Mouse (Mus musculus) left cerebral cortex, adult 2 months (tissue): ENCODE measurements around the gene Fam163b. TPM values are rescaled to one million over a fixed set of nuclear protein-coding genes. Genes with fewer than 3 reads are reported as not detected.

ENCODE experiments used
- DNase-seq, 2 experiments: peaks; one replicate each; pipeline ENCODE4 v3.0.0; 2021 to 2022; ENCODE audit warnings: low spot score in 2 of 2, mixed read lengths in 1 of 2; ENCODE audit errors: extremely low spot score in 1 of 2
- H3K27ac ChIP-seq: fragments of 200-600 bp; 2 replicates; pipeline ENCODE4 v1.8.1; 2022
- H3K4me3 ChIP-seq: fragments of 200-600 bp; 2 replicates; pipeline ENCODE4 v1.8.1; 2022
- CTCF ChIP-seq: fragments of 200-600 bp; IDR thresholded peaks from 2 replicates; pipeline ENCODE4 v1.8.1; 2022; ENCODE audit warnings: antibody characterized with exemption, mild to moderate bottlenecking, moderate library complexity
- intact Hi-C: fragments of 180-260 bp; cut with DNase I; formaldehyde crosslinking; loops from one replicate; pipeline ENCODE4 v1.15.1; 2025
- total RNA-seq, 2 experiments: library from RNA; stranded (reverse); gene quantifications; 2 replicates each; pipeline ENCODE4 v1.2.3; 2021

Fam163b gene
- total RNA-seq, 2 experiments from 2014 or later: 103 to 109 TPM

DNA sequence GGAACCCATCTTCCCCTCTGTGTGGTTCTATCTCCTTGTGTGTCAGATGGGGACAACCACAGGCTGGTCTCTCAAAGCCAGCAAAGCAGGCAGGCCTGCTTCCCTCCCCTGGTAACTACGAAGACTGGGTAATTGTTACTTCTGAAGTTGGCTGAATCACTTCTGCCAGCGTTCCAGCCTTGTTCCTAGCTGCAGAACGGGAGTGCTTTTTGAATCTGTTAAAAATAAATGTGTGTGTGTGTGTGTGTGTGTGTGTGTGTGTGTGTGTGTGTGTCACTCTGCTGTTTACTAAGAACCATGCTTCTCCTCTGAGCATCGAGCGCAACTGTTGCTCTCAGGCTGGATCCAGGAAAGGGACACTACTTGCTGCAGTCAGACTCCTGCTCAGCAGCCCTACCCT lies 21.6 kb upstream of the Fam163b start:
- H3K27ac ChIP-seq: no peak overlapping the region
- no peak for TF ChIP-seq CTCF
- DNase-seq: peak in 1 of 2 experiments; percentile 47
- no peak overlapping the region for H3K4me3 ChIP-seq
- intact Hi-C loops: loop anchor here (2.0 kb wide), 1 partner anchor 69 kb away; no protein-coding TSS in a partner anchor

GRCm38 (mm10) chr2:27162656-27163055 lies 20.4 kb upstream of the Fam163b start:
- Histone ChIP-seq H3K27ac (no peak overlapping the region), H3K4me3 (no peak overlapping the region)
- intact Hi-C loops: no loop called here
- no peak for DNase-seq
- no peak for TF ChIP-seq CTCF

DNA sequence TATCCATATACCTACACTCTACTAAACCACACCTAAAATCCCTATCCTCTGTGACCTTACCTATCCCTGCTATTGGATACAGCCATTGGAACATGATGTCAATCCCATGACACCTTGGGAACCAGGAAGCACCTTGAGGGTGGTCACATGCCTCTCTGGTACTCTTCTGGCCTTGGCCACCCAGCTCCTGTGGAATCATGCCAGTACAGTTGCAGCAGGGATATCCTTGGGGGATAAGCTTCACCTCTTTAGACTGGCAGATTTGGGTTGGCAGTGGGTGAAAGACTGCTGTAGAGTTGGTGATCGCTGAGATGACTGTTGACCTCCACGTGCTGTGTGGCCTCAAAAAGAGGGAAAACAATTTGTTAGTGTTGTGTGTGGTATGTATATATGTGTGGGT lies 19.2 kb upstream of the Fam163b start:
- intact Hi-C loops: no loop called here
- no peak for DNase-seq
- no peak overlapping the region for H3K4me3 ChIP-seq
- no peak overlapping the region for H3K27ac ChIP-seq
- TF ChIP-seq CTCF: no peak

DNA sequence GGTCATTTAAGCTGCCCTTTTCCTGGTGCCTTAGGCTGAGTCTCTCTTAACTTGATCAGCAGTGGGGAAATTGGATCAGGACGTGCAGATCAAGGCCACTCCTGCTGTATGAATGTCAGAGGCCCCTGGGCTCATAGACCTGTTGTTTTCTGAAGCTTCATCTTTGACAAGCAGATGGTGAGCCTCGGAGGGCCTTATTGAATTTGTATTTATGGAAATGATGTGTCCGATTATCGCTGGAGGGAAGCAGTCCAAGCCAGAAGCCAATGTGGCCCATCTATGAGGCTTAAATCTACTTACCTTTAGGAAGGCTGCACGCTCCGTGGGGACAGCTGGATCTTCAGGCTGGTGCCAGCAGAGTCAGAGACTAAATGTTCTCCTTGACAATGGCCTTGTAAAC lies 14.3 kb upstream of the Fam163b start:
- DNase-seq: no peak
- no peak overlapping the region for H3K4me3 ChIP-seq
- no peak overlapping the region for H3K27ac ChIP-seq
- intact Hi-C loops: no loop called here
- TF ChIP-seq CTCF: no peak

GRCm38 (mm10) chr2:27154466-27155185 lies 12.3 kb upstream of the Fam163b start:
- TF ChIP-seq CTCF: no peak
- intact Hi-C loops: no loop called here
- Histone ChIP-seq H3K4me3 (no peak overlapping the region), H3K27ac (no peak overlapping the region)
- DNase-seq: no peak

- TF ChIP-seq CTCF: no peak
- intact Hi-C loops: no loop called here
- H3K4me3 ChIP-seq: no peak overlapping the region
- no peak overlapping the region for H3K27ac ChIP-seq
- DNase-seq: peak in 1 of 2 experiments; percentile 37
Measured at GRCm38 (mm10) chr2:27149457-27149856, 7.2 kb upstream of the Fam163b start.

DNA sequence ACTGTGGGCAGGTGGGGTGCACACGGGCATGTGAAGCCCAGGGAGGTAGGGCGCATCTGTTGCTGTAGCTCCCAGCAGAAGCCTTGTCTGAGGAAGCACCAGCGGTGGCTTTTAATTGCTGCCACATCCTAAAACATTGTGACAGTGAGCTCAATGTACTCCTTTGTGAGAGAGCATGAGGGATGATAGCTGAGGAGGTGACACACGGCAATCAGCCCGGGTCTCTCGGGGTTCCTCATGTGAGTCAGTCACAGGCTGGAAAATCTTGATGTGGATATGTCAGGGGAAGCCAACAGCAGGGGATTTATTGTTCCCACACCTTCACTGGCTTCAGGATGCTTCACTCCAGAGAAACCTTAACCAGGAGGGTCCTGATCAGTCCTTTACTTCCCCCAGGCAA lies 4.5 kb upstream of the Fam163b start:
- H3K4me3 ChIP-seq: no peak overlapping the region
- no peak for TF ChIP-seq CTCF
- DNase-seq: no peak
- H3K27ac ChIP-seq: no peak overlapping the region
- intact Hi-C loops: no loop called here

DNA sequence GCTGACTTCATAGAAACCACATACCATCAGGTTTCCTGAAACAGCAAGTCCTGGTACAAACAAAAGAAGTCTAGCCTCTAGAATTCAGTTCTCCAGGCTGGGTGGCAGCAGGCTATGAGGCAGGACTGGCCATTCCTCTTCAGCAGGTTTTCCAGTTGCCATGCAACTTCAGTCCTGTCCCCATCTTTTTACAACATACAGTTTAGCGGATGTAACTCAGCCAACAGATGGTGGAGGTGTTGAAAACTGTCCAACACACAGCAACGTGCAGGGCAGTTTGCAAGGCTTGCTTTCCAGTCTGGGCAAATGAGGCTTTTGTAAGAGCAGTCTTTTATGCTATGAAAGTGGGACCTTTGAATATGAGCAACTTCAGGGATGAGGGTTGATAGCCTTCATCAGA lies 2.7 kb upstream of the Fam163b start:
- no peak overlapping the region for H3K27ac ChIP-seq
- no peak overlapping the region for H3K4me3 ChIP-seq
- no peak for DNase-seq
- intact Hi-C loops: loop anchor here (5.0 kb wide), 1 partner anchor 87 kb away; no protein-coding TSS in a partner anchor
- no peak for TF ChIP-seq CTCF

DNA sequence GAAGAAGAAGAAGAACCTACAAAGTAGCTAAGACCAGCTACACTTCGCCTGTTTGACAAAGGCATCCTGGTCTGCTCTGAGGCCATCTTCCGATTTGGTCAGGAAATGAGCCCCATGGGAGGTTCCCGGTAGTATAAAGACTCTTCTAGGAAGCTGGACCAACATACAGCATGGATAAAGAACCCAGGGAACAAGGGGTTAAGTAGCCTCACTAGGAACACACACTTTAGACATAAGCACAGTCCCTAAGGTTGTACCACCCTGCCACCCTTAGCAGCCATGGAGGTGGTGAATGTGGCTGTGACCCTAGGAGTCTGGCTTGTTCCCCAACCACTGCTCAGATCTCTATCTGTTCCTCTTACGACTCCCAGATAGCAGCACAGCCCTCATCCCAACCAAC lies 3.9 kb downstream of the Fam163b start:
- intact Hi-C loops: no loop called here
- DNase-seq: no peak

GRCm38 (mm10) chr2:27136789-27137188 lies 5.5 kb downstream of the Fam163b start:
- DNase-seq: no peak
- intact Hi-C loops: no loop called here
- no peak overlapping the region for H3K4me3 ChIP-seq
- no peak overlapping the region for H3K27ac ChIP-seq
- TF ChIP-seq CTCF: no peak

More for the DNA sequence above, 3.9 kb downstream of the Fam163b start:
- Histone ChIP-seq H3K27ac (no peak overlapping the region), H3K4me3 (no peak overlapping the region)
- no peak for TF ChIP-seq CTCF

- Histone ChIP-seq H3K27ac (no peak overlapping the region), H3K4me3 (no peak overlapping the region)
- no peak for TF ChIP-seq CTCF
- no peak for DNase-seq
- intact Hi-C loops: no loop called here
Measured at GRCm38 (mm10) chr2:27136336-27136735, 6.0 kb downstream of the Fam163b start.

GRCm38 (mm10) chr2:27135935-27136334 lies 6.4 kb downstream of the Fam163b start:
- no peak for DNase-seq
- H3K27ac ChIP-seq: no peak overlapping the region
- intact Hi-C loops: no loop called here
- TF ChIP-seq CTCF: no peak
- no peak overlapping the region for H3K4me3 ChIP-seq

GRCm38 (mm10) chr2:27128990-27129389 lies 13.3 kb downstream of the Fam163b start:
- H3K27ac ChIP-seq: no peak overlapping the region
- DNase-seq: no peak
- intact Hi-C loops: loop anchor here (5.0 kb wide), 1 partner anchor 87 kb away; no protein-coding TSS in a partner anchor
- no peak overlapping the region for H3K4me3 ChIP-seq
- TF ChIP-seq CTCF: no peak
